Mouse (Mus musculus): Measurements from ENCODE around the gene Lhfpl5. TPM values are rescaled to one million over a fixed set of nuclear protein-coding genes. Genes with fewer than 3 reads are reported as not detected.

Lhfpl5 gene
- total RNA-seq, 4 experiments from 2014 or later, result not detected

- DNase-seq (ENCODE audit: low spot score in 2 of 2), result no peak
These were observed 49.9 kb downstream of the Lhfpl5 start for GRCm38 (mm10) chr17:28625327-28625726.

- no peak for DNase-seq (ENCODE audit: low spot score in 2 of 2)
These were observed 51.5 kb downstream of the Lhfpl5 start for GRCm38 (mm10) chr17:28626937-28627336.

- no peak for DNase-seq (ENCODE audit: low spot score in 2 of 2)
These were observed 53.0 kb downstream of the Lhfpl5 start for GRCm38 (mm10) chr17:28628248-28629124.

GRCm38 (mm10) chr17:28629125-28629524 is 53.7 kb downstream of the Lhfpl5 start:
- DNase-seq (ENCODE audit: low spot score in 2 of 2), result no peak

Small RNA genes lying within 50 kb of the gene (microRNA-seq; reads per million reads assigned to microRNA genes)
- gene Gm25195 (not detected), gene Mir6969 (not detected)

Other genes starting within 250 kb of the Lhfpl5 start
- gene Rpl10a, start 247.2 kb upstream of the Lhfpl5 start, total RNA-seq (2022), result 100 to 1,000 TPM; 377 to 515 (median 422) TPM
- gene Tead3, start 224.8 kb upstream of the Lhfpl5 start, total RNA-seq (2022), result 1 to 10 TPM; 3.2 to 5.7 (median 4.5) TPM
- not detected for gene Tulp1, start 210.4 kb upstream of the Lhfpl5 start, total RNA-seq (2022)
- gene Fkbp5, start 58.1 kb upstream of the Lhfpl5 start, total RNA-seq (2022), result 100 to 1,000 TPM in 1 of 4 experiments, 10 to 100 TPM in 3; 39.2 to 148 (median 53.2) TPM
- gene Armc12, start 44.8 kb upstream of the Lhfpl5 start, total RNA-seq (2022), result not detected
- not detected for gene Clpsl2, start 26.2 kb upstream of the Lhfpl5 start, total RNA-seq (2022)
- gene Clps, start 14.9 kb upstream of the Lhfpl5 start, total RNA-seq (2022), result not detected
- gene Srpk1, start 47.1 kb downstream of the Lhfpl5 start, total RNA-seq (2022), result 10 to 100 TPM; 23.1 to 29.4 (median 26.6) TPM
- gene Slc26a8, start 114.6 kb downstream of the Lhfpl5 start, total RNA-seq (2022), result under 1 TPM in 3 of 4 experiments, not detected in 1; 0.10 to 0.63 (median 0.46) TPM
- gene Mapk14, start 115.7 kb downstream of the Lhfpl5 start, total RNA-seq (2022), result 100 to 1,000 TPM; 107 to 121 (median 113) TPM
- 1 to 10 TPM in 1 of 4 experiments, under 1 TPM in 1, not detected in 2; 0.86 to 1.7 TPM for gene AC170998.1, start 150.4 kb downstream of the Lhfpl5 start, total RNA-seq (2022)
- gene Mapk13, start 193.7 kb downstream of the Lhfpl5 start, total RNA-seq (2022), result under 1 TPM in 1 of 4 experiments, not detected in 3; 0.34 TPM
- gene Brpf3, start 225.4 kb downstream of the Lhfpl5 start, total RNA-seq (2022), result 10 to 100 TPM; 13.2 to 16.5 (median 16.3) TPM

Data from gastrocnemius, adult 8-10 months (tissue).